Comparison of ENCODE assay signal across 27 mouse cellular contexts in the genomic region with DNA sequence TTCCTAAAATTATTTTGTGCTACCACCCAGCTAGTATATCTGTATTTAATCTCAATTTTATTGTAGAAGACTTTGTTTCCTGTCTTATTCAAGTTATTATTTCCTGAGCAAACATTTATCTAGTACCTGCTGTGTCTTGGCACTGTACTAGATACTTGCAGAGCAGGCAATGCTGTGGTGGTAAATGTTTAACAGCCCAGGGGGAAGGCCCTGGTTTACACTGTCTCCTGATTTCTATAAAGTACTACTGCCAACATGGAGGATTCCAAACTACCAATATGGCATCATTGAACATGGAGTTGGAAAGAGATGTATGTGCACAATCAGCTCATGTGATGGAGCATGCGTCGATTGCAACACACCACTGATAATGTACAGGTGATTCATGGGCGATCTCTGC. TPM values are rescaled to one million over a fixed set of nuclear protein-coding genes. Genes with fewer than 3 reads are reported as not detected.
DNase-seq lines count a peak whose midpoint lies in the region; ATAC-seq and TF ChIP-seq lines count a peak whose summit lies in the region.
"Had no signal": no experiment of that assay in that cellular context is flagged by ENCODE, and none has a peak within 500 bp of the region (broad histone marks: within the 10 kb centered on the region; RNA-seq: fewer than 3 reads in every experiment).

No protein-coding gene starts in this region.

- TF ChIP-seq POLR2A in cerebellum, adult 2 months (IDR thresholded peaks at IDR 0.05; ENCODE audit: borderline replicate concordance, insufficient read depth, low read length) = no peak

- H3K4me2 ChIP-seq in kidney, embryonic 14.5 days (replicated peaks; ENCODE audit: low read depth, low read length) = no peak overlapping the region
- no peak overlapping the region for H3K4me2 ChIP-seq in intestine, embryonic 16.5 days (ENCODE audit: low read depth, low read length)
- H3K4me2 ChIP-seq: embryonic facial prominence, embryonic 15.5 days; forebrain, embryonic 12.5 days; heart, embryonic 15.5 days; hindbrain, embryonic 12.5 days; limb, embryonic 13.5 days; liver, embryonic 13.5 days had no signal

- no peaks in the 10 kb centered on the region; the same call in 1 of the 2 replicates for H3K4me1 ChIP-seq in kidney, embryonic 14.5 days (ENCODE audit: control insufficient read depth, insufficient read depth, low read length)
- peaks cover 15% of the 10 kb centered on the region; the same call in 1 of the 2 replicates for H3K4me1 ChIP-seq in intestine, embryonic 16.5 days (ENCODE audit: control insufficient read depth, insufficient read depth, low read length)
- no peaks in the 10 kb centered on the region for H3K4me1 ChIP-seq in cerebellum, adult 2 months (ENCODE audit: control insufficient read depth, insufficient read depth, low read length)
- H3K4me1 ChIP-seq: embryonic facial prominence, embryonic 15.5 days; forebrain, embryonic 12.5 days; hindbrain, embryonic 12.5 days had no signal

- H3K4me3 ChIP-seq in kidney, embryonic 14.5 days (ENCODE audit: low read length) = no peak overlapping the region
- H3K4me3 ChIP-seq in intestine, embryonic 16.5 days (ENCODE audit: low read length) = no peak overlapping the region
- no peak overlapping the region for H3K4me3 ChIP-seq in cerebellum, adult 2 months (replicated peaks; ENCODE audit: insufficient read depth, low read depth, low read length)
- H3K4me3 ChIP-seq: embryonic facial prominence, embryonic 10.5 days; embryonic facial prominence, embryonic 15.5 days; forebrain, embryonic 12.5 days; heart, embryonic 15.5 days; hindbrain, embryonic 12.5 days; limb, embryonic 13.5 days; liver, embryonic 13.5 days; megakaryocyte, embryonic 14.5 days had no signal

- DNase-seq in kidney, adult 9 months = peak; percentile 82
- peak; percentile 46 to 61 for DNase-seq in kidney, postnatal 25 days
- DNase-seq in yolk sac, embryonic 10.5 days (ENCODE audit: low spot score) = peak; percentile 52
- no peak for DNase-seq in cerebellum, adult 2 months
- DNase-seq: adrenal gland, adult 8-10 months; cerebellum, adult 8-10 months; cerebellum, postnatal 25 days; gastrocnemius, postnatal 10 days; liver, embryonic 13.5 days; lung, adult 18-20 months; lung, postnatal 4 days; midbrain, embryonic 14.5 days; right cerebral cortex, adult 18-20 months had no signal

- no peaks in the 10 kb centered on the region; the same call in 1 of the 2 replicates for H3K27me3 ChIP-seq in kidney, embryonic 14.5 days (ENCODE audit: control insufficient read depth, insufficient read depth, low read length)
- no peaks in the 10 kb centered on the region for H3K27me3 ChIP-seq in intestine, embryonic 16.5 days (replicated peaks; ENCODE audit: control insufficient read depth, insufficient read depth, low read length)
- H3K27me3 ChIP-seq in cerebellum, adult 2 months (ENCODE audit: control insufficient read depth, insufficient read depth, low read length) = no peaks in the 10 kb centered on the region; the same call in 1 of the 2 replicates
- H3K27me3 ChIP-seq: CH12.LX; embryonic facial prominence, embryonic 15.5 days; forebrain, embryonic 12.5 days; heart, embryonic 15.5 days; hindbrain, embryonic 12.5 days; limb, embryonic 13.5 days; liver, embryonic 13.5 days had no signal

- WGBS in kidney, embryonic 14.5 days = 94% methylated on average over 3 of the region's 3 CpGs
- WGBS in intestine, embryonic 16.5 days = 83% methylated on average over 3 of the region's 3 CpGs
- 93% methylated on average over 3 of the region's 3 CpGs for WGBS in cerebellum, adult 2 months

- no peak overlapping the region for H3K27ac ChIP-seq in kidney, embryonic 14.5 days (ENCODE audit: low read depth, low read length)
- H3K27ac ChIP-seq in intestine, embryonic 16.5 days (ENCODE audit: low read length) = peak overlapping the region; percentile 74
- H3K27ac ChIP-seq in cerebellum, adult 2 months (ENCODE audit: insufficient read depth, low read length) = no peak overlapping the region
- H3K27ac ChIP-seq: embryonic facial prominence, embryonic 10.5 days; embryonic facial prominence, embryonic 15.5 days; forebrain, embryonic 12.5 days; heart, embryonic 15.5 days; hindbrain, embryonic 12.5 days; hindbrain, postnatal 0 days; kidney, postnatal 0 days; limb, embryonic 13.5 days had no signal

- no peaks in the 10 kb centered on the region for H3K36me3 ChIP-seq in kidney, embryonic 14.5 days (ENCODE audit: control insufficient read depth, insufficient read depth, low read length)
- H3K36me3 ChIP-seq in intestine, embryonic 16.5 days (ENCODE audit: control insufficient read depth, insufficient read depth, low read length) = no peaks in the 10 kb centered on the region
- H3K36me3 ChIP-seq: embryonic facial prominence, embryonic 10.5 days; embryonic facial prominence, embryonic 15.5 days; forebrain, embryonic 12.5 days; heart, embryonic 15.5 days; hindbrain, embryonic 12.5 days; limb, embryonic 13.5 days; liver, embryonic 13.5 days had no signal

- no peak for ATAC-seq in kidney, embryonic 14.5 days (ENCODE audit: low FRiP score, low TSS enrichment)
- peak; percentile 52 for ATAC-seq in intestine, embryonic 16.5 days
- ATAC-seq in granulocyte monocyte progenitor cell, adult 5-6 weeks (replicated peaks; ENCODE audit: poor library complexity, severe bottlenecking) = no peak
- ATAC-seq: hindbrain, postnatal 0 days; lung, postnatal 0 days had no signal

- H3K9ac ChIP-seq in kidney, embryonic 14.5 days (ENCODE audit: low read depth, low read length) = no peak overlapping the region
- H3K9ac ChIP-seq in intestine, embryonic 16.5 days (ENCODE audit: low read depth, low read length) = no peak overlapping the region
- H3K9ac ChIP-seq: embryonic facial prominence, embryonic 15.5 days; forebrain, embryonic 12.5 days; heart, embryonic 15.5 days; hindbrain, embryonic 12.5 days; limb, embryonic 13.5 days; liver, embryonic 13.5 days had no signal

- no peak for TF ChIP-seq CTCF in cerebellum, adult 2 months (IDR thresholded peaks at IDR 0.05; ENCODE audit: borderline replicate concordance, insufficient read depth, low read depth, low read length)

- no peaks in the 10 kb centered on the region for H3K9me3 ChIP-seq in kidney, embryonic 14.5 days (ENCODE audit: control insufficient read depth, low read length)
- H3K9me3 ChIP-seq in intestine, embryonic 16.5 days (ENCODE audit: control insufficient read depth, low read length) = no peaks in the 10 kb centered on the region
- H3K9me3 ChIP-seq: embryonic facial prominence, embryonic 10.5 days; embryonic facial prominence, embryonic 15.5 days; forebrain, embryonic 12.5 days; heart, embryonic 15.5 days; hindbrain, embryonic 12.5 days; limb, embryonic 13.5 days; liver, embryonic 13.5 days; megakaryocyte, embryonic 14.5 days had no signal

RNA-seq across cellular contexts. Expression of gene Ugcg, which starts 53.2 kb away (rescaled TPM):
- 12.7 and 16.0 TPM in 2 replicates for polyA plus RNA-seq in kidney, embryonic 14.5 days (2014; fragmentation: Nextera tagmentation; extraction: Ambion mirVana)
- polyA plus RNA-seq in intestine, embryonic 16.5 days (2015; fragmentation: Nextera tagmentation; extraction: Ambion mirVana) = 6.9 and 7.8 TPM in 2 replicates
- polyA plus RNA-seq in cerebellum, adult 2 months (2012; rRNA removed) = 61.1 and 62.0 TPM in 2 replicates
- 34.4 and 35.8 TPM in 2 replicates for total RNA-seq in granulocyte monocyte progenitor cell, adult 5-6 weeks (2014; fragmentation: Nextera tagmentation)
- 24.6 and 38.7 TPM in 2 replicates for total RNA-seq in granulocyte monocyte progenitor cell, adult 5-6 weeks (2017)

Comparison
In these comparisons a context has a peak if more than half of its experiments do, and no peak if none do; other contexts are left out.
1. DNase-seq: peak in kidney, adult 9 months (single experiment), kidney, postnatal 25 days (2 of 2) and yolk sac, embryonic 10.5 days (single experiment); none in cerebellum, adult 2 months (0 of 2).